Mouse (Mus musculus): Measurements from ENCODE around the gene Ankmy1. TPM values are rescaled to one million over a fixed set of nuclear protein-coding genes. Genes with fewer than 3 reads are reported as not detected.

Gene Ankmy1
- polyA plus RNA-seq, 1 experiment from 2014 or later = 0.61 TPM

DNA sequence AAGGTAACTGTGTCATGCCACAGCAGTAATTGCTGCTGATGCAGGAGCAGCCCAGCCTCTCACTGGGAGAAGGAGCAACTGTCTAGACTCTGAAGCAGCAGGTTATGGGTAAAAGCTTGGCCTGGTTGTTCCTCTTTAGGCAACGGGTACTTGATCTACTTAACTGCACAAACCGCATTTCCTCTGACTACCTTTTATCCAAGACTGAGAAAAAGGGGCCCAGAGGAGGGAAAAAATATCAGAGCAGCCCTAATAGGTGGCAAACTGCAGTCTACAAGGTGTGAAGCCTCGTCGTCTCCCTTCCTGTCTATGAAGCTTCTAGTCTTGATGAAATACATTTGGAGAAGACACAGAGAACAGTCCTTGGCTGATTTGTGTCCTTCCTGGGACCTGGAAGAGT, 30.9 kb upstream of the Ankmy1 start:
- H3K36me3 ChIP-seq = peaks cover 8% of the 10 kb centered on the region
- H3K9ac ChIP-seq = peak overlapping the region; percentile 68
- peak overlapping the region; percentile 95 for H3K27ac ChIP-seq (replicated peaks)
- peak overlapping the region; percentile 61 for H3K4me3 ChIP-seq
- H3K4me1 ChIP-seq (replicated peaks) = peaks cover 35% of the 10 kb centered on the region
- 76% methylated on average over 4 of the region's 4 CpGs for whole genome bisulfite sequencing
- no peaks in the 10 kb centered on the region for H3K9me3 ChIP-seq
- H3K4me2 ChIP-seq = peak overlapping the region; percentile 76
- no peak for ATAC-seq (ENCODE audit: low FRiP score, low read depth)
- H3K27me3 ChIP-seq = 0 out of 2 replicates have a peak, but pooled peaks cover under 1% of the 10 kb centered on the region

- Histone ChIP-seq H3K27me3 (0 out of 2 replicates have a peak, but pooled peaks cover 4% of the 10 kb centered on the region), H3K9ac (no peak overlapping the region), H3K4me2 (no peak overlapping the region), H3K36me3 (no peaks in the 10 kb centered on the region), H3K27ac (replicated peaks) (no peak overlapping the region), H3K9me3 (no peaks in the 10 kb centered on the region), H3K4me1 (replicated peaks) (peaks cover 11% of the 10 kb centered on the region), H3K4me3 (no peak overlapping the region)
- WGBS = 27% methylated on average over 1 of the region's 1 CpGs
- ATAC-seq (ENCODE audit: low FRiP score, low read depth) = no peak
Observed at GRCm38 (mm10) chr1:92930171-92930706, 27.5 kb upstream of the Ankmy1 start.

GRCm38 (mm10) chr1:92921496-92921895, 18.8 kb upstream of the Ankmy1 start:
- no peak overlapping the region for H3K4me2 ChIP-seq
- no peaks in the 10 kb centered on the region for H3K4me1 ChIP-seq (replicated peaks)
- no peak overlapping the region for H3K9ac ChIP-seq
- no peak for ATAC-seq (ENCODE audit: low FRiP score, low read depth)
- WGBS = 83% methylated on average over 4 of the region's 4 CpGs
- H3K4me3 ChIP-seq = no peak overlapping the region
- H3K36me3 ChIP-seq = peaks cover 42% of the 10 kb centered on the region
- H3K9me3 ChIP-seq = no peaks in the 10 kb centered on the region
- no peak overlapping the region for H3K27ac ChIP-seq (replicated peaks)
- no peaks in the 10 kb centered on the region for H3K27me3 ChIP-seq

DNA sequence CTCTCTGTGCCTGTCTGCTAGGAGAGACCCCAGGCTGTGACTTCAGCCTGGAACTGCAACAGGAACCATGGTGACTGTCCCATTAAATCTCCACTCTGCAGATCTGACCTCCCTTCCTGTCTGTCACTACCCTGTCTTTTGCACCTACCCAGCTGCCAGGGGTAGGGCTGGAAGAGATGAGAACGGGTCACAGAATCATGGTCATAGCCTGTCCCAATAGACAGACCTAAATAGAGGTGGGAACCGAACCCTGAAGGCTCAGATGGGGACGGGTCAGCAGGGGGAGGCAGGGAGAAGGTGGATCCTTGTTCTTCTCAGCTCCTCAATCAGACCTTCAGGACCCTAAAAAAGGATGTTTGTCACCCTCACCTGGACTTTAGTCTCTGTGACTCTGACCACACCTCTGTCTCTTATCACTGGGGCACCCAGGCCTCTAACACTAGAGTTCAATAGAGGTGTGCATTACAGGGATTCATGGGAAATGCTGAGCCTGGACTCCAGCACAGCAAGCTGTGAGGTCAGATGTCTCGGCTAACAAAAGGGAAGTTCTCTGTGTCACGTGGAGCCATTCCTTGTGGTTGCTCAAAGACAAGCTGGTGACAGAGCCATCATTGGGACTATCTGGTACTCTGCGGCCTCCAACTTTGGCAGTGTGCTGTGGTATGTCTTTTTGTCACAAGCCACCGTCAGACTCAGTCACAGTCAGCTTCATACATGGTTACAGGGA, 17.9 kb upstream of the Ankmy1 start:
- WGBS = 84% methylated on average over 7 of the region's 7 CpGs
- Histone ChIP-seq H3K27me3 (no peaks in the 10 kb centered on the region), H3K9me3 (no peaks in the 10 kb centered on the region), H3K4me3 (no peak overlapping the region), H3K4me2 (no peak overlapping the region), H3K9ac (no peak overlapping the region), H3K36me3 (peaks cover 50% of the 10 kb centered on the region), H3K27ac (replicated peaks) (no peak overlapping the region), H3K4me1 (replicated peaks) (no peaks in the 10 kb centered on the region)
- ATAC-seq (ENCODE audit: low FRiP score, low read depth) = no peak

GRCm38 (mm10) chr1:92919775-92920174, 17.1 kb upstream of the Ankmy1 start:
- H3K27ac ChIP-seq (replicated peaks) = no peak overlapping the region
- H3K9ac ChIP-seq = no peak overlapping the region
- no peaks in the 10 kb centered on the region for H3K4me1 ChIP-seq (replicated peaks)
- peaks cover 56% of the 10 kb centered on the region for H3K36me3 ChIP-seq
- H3K9me3 ChIP-seq = no peaks in the 10 kb centered on the region
- WGBS = 80% methylated on average over 12 of the region's 12 CpGs
- H3K4me3 ChIP-seq = no peak overlapping the region
- ATAC-seq (ENCODE audit: low FRiP score, low read depth) = no peak
- no peaks in the 10 kb centered on the region for H3K27me3 ChIP-seq
- no peak overlapping the region for H3K4me2 ChIP-seq

- Histone ChIP-seq H3K27me3 (no peaks in the 10 kb centered on the region), H3K9ac (no peak overlapping the region), H3K4me1 (replicated peaks) (no peaks in the 10 kb centered on the region; the same call in 1 of the 2 replicates), H3K36me3 (peaks cover 59% of the 10 kb centered on the region), H3K4me3 (no peak overlapping the region), H3K4me2 (no peak overlapping the region), H3K9me3 (no peaks in the 10 kb centered on the region), H3K27ac (replicated peaks) (no peak overlapping the region)
- no peak for ATAC-seq (ENCODE audit: low FRiP score, low read depth)
- 97% methylated on average over 11 of the region's 11 CpGs for WGBS
Observed at GRCm38 (mm10) chr1:92919151-92919550, 16.4 kb upstream of the Ankmy1 start.

DNA sequence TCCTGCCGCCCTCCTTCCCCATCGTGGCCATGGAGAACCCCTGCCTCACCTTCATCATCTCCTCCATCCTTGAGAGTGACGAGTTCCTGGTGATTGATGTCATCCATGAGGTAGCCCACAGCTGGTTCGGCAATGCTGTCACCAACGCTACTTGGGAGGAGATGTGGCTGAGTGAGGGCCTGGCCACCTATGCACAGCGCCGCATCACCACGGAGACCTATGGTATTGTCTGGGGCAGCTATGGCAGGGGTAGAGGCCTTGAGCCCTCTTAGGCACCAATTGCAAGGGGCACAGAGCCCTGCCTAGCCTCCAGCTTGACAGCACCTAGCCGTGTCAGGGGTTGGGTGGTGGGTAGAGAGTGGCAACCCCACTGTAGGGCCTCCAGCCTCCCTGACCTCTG, 14.0 kb upstream of the Ankmy1 start:
- peaks cover 59% of the 10 kb centered on the region for H3K36me3 ChIP-seq

DNA sequence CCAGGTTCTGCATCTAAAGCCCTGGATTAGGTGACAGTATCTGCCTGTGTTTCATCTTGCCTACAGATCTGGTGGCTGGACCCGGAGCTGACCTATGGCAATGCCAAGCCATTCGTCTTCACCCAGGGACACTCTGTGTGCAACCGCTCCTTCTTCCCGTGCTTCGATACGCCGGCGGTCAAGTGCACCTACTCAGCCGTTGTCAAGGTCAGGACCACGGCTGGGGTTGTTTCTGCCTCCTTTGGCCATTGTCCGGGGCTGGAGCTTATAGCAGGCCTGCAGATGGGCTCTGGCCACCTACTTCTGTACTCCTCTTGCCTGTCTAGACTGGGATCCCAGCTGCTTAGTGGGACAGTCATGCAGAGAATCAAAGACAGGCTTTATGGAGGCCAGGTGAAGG, 12.3 kb upstream of the Ankmy1 start:
- H3K9ac ChIP-seq = no peak overlapping the region
- no peak overlapping the region for H3K4me2 ChIP-seq
- no peaks in the 10 kb centered on the region for H3K9me3 ChIP-seq
- no peak overlapping the region for H3K4me3 ChIP-seq
- H3K36me3 ChIP-seq = peaks cover 52% of the 10 kb centered on the region
- no peaks in the 10 kb centered on the region for H3K27me3 ChIP-seq
- H3K27ac ChIP-seq (replicated peaks) = no peak overlapping the region
- ATAC-seq (ENCODE audit: low FRiP score, low read depth) = no peak
- H3K4me1 ChIP-seq (replicated peaks) = peaks cover 31% of the 10 kb centered on the region
- WGBS = 95% methylated on average over 11 of the region's 11 CpGs

More for the DNA sequence above, 14.0 kb upstream of the Ankmy1 start:
- no peaks in the 10 kb centered on the region for H3K27me3 ChIP-seq
- H3K27ac ChIP-seq (replicated peaks) = no peak overlapping the region
- H3K9ac ChIP-seq = no peak overlapping the region
- no peaks in the 10 kb centered on the region for H3K9me3 ChIP-seq
- peaks cover 22% of the 10 kb centered on the region for H3K4me1 ChIP-seq (replicated peaks)
- no peak overlapping the region for H3K4me3 ChIP-seq
- ATAC-seq (ENCODE audit: low FRiP score, low read depth) = no peak
- WGBS = 96% methylated on average over 9 of the region's 9 CpGs
- H3K4me2 ChIP-seq = no peak overlapping the region

DNA sequence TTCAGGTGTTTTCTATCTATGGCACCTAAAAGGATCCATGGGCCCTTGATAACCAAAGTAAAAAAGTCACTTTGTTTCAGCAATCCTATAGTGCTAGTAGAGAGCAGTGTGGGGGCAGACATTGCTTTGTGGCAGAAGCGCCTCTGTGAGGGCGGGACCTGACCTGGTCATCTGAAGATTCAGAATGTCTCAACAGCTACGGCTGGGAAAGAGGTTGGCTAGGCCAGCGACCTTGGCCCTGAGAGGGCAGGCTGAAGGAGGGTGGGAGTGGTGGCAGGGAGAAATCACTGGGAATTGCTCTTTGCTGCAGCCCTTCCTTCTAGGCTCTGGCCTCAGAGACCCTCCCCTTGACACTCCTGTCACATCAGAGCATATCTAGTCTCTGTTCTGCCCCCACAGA, 11.5 kb upstream of the Ankmy1 start:
- no peak overlapping the region for H3K27ac ChIP-seq (replicated peaks)
- H3K4me2 ChIP-seq = no peak overlapping the region
- peaks cover 38% of the 10 kb centered on the region for H3K4me1 ChIP-seq (replicated peaks)
- no peak overlapping the region for H3K9ac ChIP-seq
- H3K27me3 ChIP-seq = no peaks in the 10 kb centered on the region
- ATAC-seq (ENCODE audit: low FRiP score, low read depth) = no peak
- 83% methylated on average over 4 of the region's 4 CpGs for WGBS
- H3K36me3 ChIP-seq = peaks cover 44% of the 10 kb centered on the region
- no peak overlapping the region for H3K4me3 ChIP-seq
- H3K9me3 ChIP-seq = no peaks in the 10 kb centered on the region

- H3K4me3 ChIP-seq = peak overlapping the region; percentile 74
- no peak for ATAC-seq (ENCODE audit: low FRiP score, low read depth)
- peaks cover 46% of the 10 kb centered on the region for H3K4me1 ChIP-seq (replicated peaks)
- H3K4me2 ChIP-seq = peak overlapping the region; percentile 91
- WGBS = 36% methylated on average over 1 of the region's 1 CpGs
- H3K27ac ChIP-seq (replicated peaks) = no peak overlapping the region
- peak overlapping the region; percentile 95 for H3K9ac ChIP-seq
- no peaks in the 10 kb centered on the region for H3K27me3 ChIP-seq
- H3K9me3 ChIP-seq = no peaks in the 10 kb centered on the region
- H3K36me3 ChIP-seq = peaks cover 25% of the 10 kb centered on the region
Observed at GRCm38 (mm10) chr1:92912286-92912685, 9.6 kb upstream of the Ankmy1 start.

- Histone ChIP-seq H3K9ac (peak overlapping the region; percentile 95), H3K36me3 (peaks cover 19% of the 10 kb centered on the region), H3K27ac (replicated peaks) (peak overlapping the region; percentile 96), H3K27me3 (no peaks in the 10 kb centered on the region), H3K4me2 (peak overlapping the region; percentile 91), H3K9me3 (no peaks in the 10 kb centered on the region), H3K4me3 (peak overlapping the region; percentile 74), H3K4me1 (replicated peaks) (peaks cover 46% of the 10 kb centered on the region)
- no peak for ATAC-seq (ENCODE audit: low FRiP score, low read depth)
- whole genome bisulfite sequencing = 36% methylated on average over 8 of the region's 8 CpGs
Observed at GRCm38 (mm10) chr1:92911721-92912138, 9.0 kb upstream of the Ankmy1 start.

DNA sequence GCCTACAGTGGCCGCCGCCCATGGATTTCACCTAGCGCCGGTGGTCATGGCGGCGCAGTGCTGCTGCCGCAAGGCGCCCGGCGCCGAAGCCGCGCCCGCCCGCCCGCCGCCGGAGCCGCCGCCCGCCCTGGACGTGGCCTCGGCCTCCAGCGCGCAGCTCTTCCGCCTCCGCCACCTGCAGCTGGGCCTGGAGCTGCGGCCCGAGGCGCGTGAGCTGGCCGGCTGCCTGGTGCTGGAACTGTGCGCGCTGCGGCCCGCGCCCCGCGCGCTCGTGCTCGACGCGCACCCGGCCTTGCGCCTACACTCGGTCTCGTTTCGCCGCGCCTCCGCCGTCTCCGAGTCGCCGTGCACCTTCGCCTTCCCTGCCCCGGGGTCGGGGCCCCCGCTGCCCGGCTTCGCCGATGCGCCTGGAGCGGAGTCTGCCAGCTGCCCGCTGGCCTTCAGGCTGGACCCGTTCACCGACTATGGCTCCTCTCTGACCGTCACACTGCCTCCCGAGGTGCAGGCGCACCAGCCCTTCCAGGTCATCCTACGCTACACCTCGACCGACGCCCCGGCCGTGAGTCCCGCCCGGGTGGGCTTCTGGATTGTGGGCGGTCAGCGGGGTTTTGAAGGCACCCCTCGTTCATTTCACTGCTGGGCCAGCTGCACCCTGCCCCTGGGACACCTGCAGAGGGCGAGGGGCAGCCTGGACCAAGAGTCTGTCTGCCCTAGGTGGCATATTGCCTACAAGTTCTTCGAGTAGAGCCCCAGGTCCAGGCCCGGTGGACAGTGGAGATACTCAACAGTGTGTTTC, 8.4 kb upstream of the Ankmy1 start:
- peak; percentile 28 for ATAC-seq (ENCODE audit: low FRiP score, low read depth)
- Histone ChIP-seq H3K4me3 (peak overlapping the region; percentile 74), H3K27me3 (no peaks in the 10 kb centered on the region), H3K4me1 (replicated peaks) (peaks cover 51% of the 10 kb centered on the region), H3K36me3 (peaks cover 14% of the 10 kb centered on the region), H3K9ac (peak overlapping the region; percentile 95), H3K4me2 (peak overlapping the region; percentile 91), H3K9me3 (no peaks in the 10 kb centered on the region), H3K27ac (replicated peaks) (peak overlapping the region; percentile 96)
- 1% methylated on average over 70 of the region's 85 CpGs for WGBS
